Mouse (Mus musculus): ENCODE results near the gene Slc35c1. TPM values are rescaled to one million over a fixed set of nuclear protein-coding genes. Genes with fewer than 3 reads are reported as not detected.

The Slc35c1 gene
- polyA plus RNA-seq, 1 experiment, result 7.6 TPM

DNA sequence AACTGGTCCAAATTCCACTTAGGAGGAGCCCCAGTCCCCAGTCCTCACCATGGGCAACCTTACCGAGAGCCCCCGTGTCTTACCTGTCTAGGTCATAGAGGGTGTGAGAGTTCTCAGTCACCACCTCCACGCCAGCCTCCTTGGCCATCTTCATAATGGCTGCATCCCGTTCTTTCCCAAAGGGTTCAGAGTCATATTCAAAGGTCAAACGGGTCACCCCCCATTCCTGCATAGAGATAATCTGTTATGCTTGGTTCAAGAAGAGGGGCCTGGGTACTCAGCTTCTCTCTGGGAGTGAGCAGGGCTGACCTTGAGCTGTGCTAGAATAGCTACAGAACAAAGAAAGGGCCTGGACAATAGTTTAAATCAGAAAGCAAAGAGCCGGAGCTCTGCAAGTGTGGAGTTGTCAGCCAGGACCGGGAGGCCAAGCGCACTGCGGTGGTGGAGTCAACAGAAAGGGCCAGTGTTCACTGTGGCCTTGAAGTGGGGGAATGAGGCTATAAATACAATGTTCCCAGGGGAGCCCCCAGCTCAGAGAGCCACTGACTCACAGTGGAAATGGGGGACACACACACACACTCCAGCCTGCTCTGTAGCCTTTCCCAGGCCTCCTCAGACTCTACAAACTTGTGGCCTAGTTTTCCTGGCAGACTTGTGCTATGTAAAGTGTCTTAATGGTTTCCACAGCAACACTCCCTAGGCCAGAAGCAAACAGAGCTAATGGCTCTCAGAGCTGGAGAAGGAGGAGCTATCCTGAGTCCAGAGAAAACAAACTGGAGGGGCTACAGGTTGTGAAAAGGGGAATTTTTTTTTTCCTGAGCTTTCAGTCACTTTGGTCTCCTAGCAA is 35.7 kb downstream of the Slc35c1 start:
- Histone ChIP-seq H3K4me1 (ENCODE audit: control insufficient read depth, insufficient read depth, low read length) (peaks cover 10% of the 10 kb centered on the region), H3K27me3 (ENCODE audit: control insufficient read depth, insufficient read depth, low read length, poor library complexity, severe bottlenecking) (no peaks in the 10 kb centered on the region), H3K9ac (ENCODE audit: low read depth, poor library complexity, severe bottlenecking) (no peak overlapping the region), H3K9me3 (replicated peaks; ENCODE audit: control insufficient read depth, insufficient read depth, low read length, poor library complexity, severe bottlenecking) (no peaks in the 10 kb centered on the region), H3K36me3 (ENCODE audit: control insufficient read depth, insufficient read depth, low read length, poor library complexity, severe bottlenecking) (no peaks in the 10 kb centered on the region), H3K27ac (ENCODE audit: insufficient read depth, low read length) (peak overlapping the region; percentile 70), H3K4me3 (ENCODE audit: low read depth, low read length) (no peak overlapping the region)
- no peak for TF ChIP-seq EP300 (IDR thresholded peaks at IDR 0.05; ENCODE audit: insufficient read depth, low read depth, low read length)
- no peak for TF ChIP-seq CTCF (IDR thresholded peaks at IDR 0.05; ENCODE audit: low read depth, low read length)
- no peak for TF ChIP-seq POLR2A (IDR thresholded peaks at IDR 0.05; ENCODE audit: insufficient read depth, low read length)

- Histone ChIP-seq H3K36me3 (ENCODE audit: control insufficient read depth, insufficient read depth, low read length, poor library complexity, severe bottlenecking) (no peaks in the 10 kb centered on the region), H3K27me3 (ENCODE audit: control insufficient read depth, insufficient read depth, low read length, poor library complexity, severe bottlenecking) (no peaks in the 10 kb centered on the region)
- TF ChIP-seq CTCF (IDR thresholded peaks at IDR 0.05; ENCODE audit: low read depth, low read length), result no peak
- TF ChIP-seq POLR2A (IDR thresholded peaks at IDR 0.05; ENCODE audit: insufficient read depth, low read length), result no peak
- no peak for TF ChIP-seq EP300 (IDR thresholded peaks at IDR 0.05; ENCODE audit: insufficient read depth, low read depth, low read length)
These were observed 36.5 kb downstream of the Slc35c1 start for GRCm38 (mm10) chr2:92423702-92424461.

GRCm38 (mm10) chr2:92423156-92423555 is 37.2 kb downstream of the Slc35c1 start:
- H3K9ac ChIP-seq (ENCODE audit: low read depth, poor library complexity, severe bottlenecking), result no peak overlapping the region
- H3K9me3 ChIP-seq (replicated peaks; ENCODE audit: control insufficient read depth, insufficient read depth, low read length, poor library complexity, severe bottlenecking), result no peaks in the 10 kb centered on the region
- H3K4me1 ChIP-seq (ENCODE audit: control insufficient read depth, insufficient read depth, low read length), result peaks cover 5% of the 10 kb centered on the region
- no peaks in the 10 kb centered on the region for H3K36me3 ChIP-seq (ENCODE audit: control insufficient read depth, insufficient read depth, low read length, poor library complexity, severe bottlenecking)
- H3K27me3 ChIP-seq (ENCODE audit: control insufficient read depth, insufficient read depth, low read length, poor library complexity, severe bottlenecking), result no peaks in the 10 kb centered on the region
- no peak overlapping the region for H3K27ac ChIP-seq (ENCODE audit: insufficient read depth, low read length)
- TF ChIP-seq EP300 (IDR thresholded peaks at IDR 0.05; ENCODE audit: insufficient read depth, low read depth, low read length) (no peak), POLR2A (IDR thresholded peaks at IDR 0.05; ENCODE audit: insufficient read depth, low read length) (no peak)
- H3K4me3 ChIP-seq (ENCODE audit: low read depth, low read length), result no peak overlapping the region

More at GRCm38 (mm10) chr2:92423702-92424461, 36.5 kb downstream of the Slc35c1 start:
- Histone ChIP-seq H3K9ac (ENCODE audit: low read depth, poor library complexity, severe bottlenecking) (no peak overlapping the region), H3K4me1 (ENCODE audit: control insufficient read depth, insufficient read depth, low read length) (peaks cover 5% of the 10 kb centered on the region), H3K4me3 (ENCODE audit: low read depth, low read length) (no peak overlapping the region), H3K27ac (ENCODE audit: insufficient read depth, low read length) (peak overlapping the region; percentile 70), H3K9me3 (replicated peaks; ENCODE audit: control insufficient read depth, insufficient read depth, low read length, poor library complexity, severe bottlenecking) (no peaks in the 10 kb centered on the region)

- TF ChIP-seq CTCF (IDR thresholded peaks at IDR 0.05; ENCODE audit: low read depth, low read length) (peak; percentile 15), EP300 (IDR thresholded peaks at IDR 0.05; ENCODE audit: insufficient read depth, low read depth, low read length) (no peak)
- Histone ChIP-seq H3K9ac (ENCODE audit: low read depth, poor library complexity, severe bottlenecking) (no peak overlapping the region), H3K9me3 (replicated peaks; ENCODE audit: control insufficient read depth, insufficient read depth, low read length, poor library complexity, severe bottlenecking) (no peaks in the 10 kb centered on the region), H3K27ac (ENCODE audit: insufficient read depth, low read length) (no peak overlapping the region), H3K27me3 (ENCODE audit: control insufficient read depth, insufficient read depth, low read length, poor library complexity, severe bottlenecking) (no peaks in the 10 kb centered on the region), H3K36me3 (ENCODE audit: control insufficient read depth, insufficient read depth, low read length, poor library complexity, severe bottlenecking) (no peaks in the 10 kb centered on the region), H3K4me1 (ENCODE audit: control insufficient read depth, insufficient read depth, low read length) (peaks cover 2% of the 10 kb centered on the region), H3K4me3 (ENCODE audit: low read depth, low read length) (no peak overlapping the region)
These were observed 37.8 kb downstream of the Slc35c1 start for GRCm38 (mm10) chr2:92422388-92423135.

DNA sequence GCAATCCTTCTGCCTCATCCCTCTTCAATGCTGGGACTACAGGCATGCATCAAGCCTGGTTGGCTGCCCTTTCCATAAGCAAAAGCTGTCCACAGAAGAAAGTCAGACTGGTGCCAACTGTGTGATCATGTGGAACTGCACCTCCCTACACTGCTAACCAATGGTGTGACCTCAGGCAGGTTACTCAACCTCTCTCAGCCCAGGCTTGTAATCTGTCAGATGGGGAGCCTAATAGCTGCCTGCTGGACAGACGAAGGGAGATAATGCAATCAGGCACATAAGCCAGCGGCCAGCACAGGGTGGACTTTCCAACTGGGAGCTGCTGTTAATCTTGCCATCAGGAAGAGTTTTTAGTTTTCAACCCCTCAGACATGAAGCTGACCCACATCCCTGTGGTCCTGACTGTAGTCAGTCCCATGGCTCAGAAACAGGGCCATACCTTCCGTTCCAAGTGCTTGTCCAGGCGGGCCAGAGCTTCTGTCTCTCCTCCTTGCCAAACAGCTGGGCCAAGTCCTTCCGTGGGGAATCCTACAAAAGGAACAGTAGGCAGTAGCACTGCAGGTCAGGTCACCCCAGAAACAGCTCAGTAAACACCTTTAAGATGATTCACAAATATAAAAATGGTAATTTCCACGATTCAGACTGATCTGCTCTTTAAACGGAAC is 38.5 kb downstream of the Slc35c1 start:
- Histone ChIP-seq H3K27ac (ENCODE audit: insufficient read depth, low read length) (no peak overlapping the region), H3K4me1 (ENCODE audit: control insufficient read depth, insufficient read depth, low read length) (peaks cover 2% of the 10 kb centered on the region), H3K4me3 (ENCODE audit: low read depth, low read length) (no peak overlapping the region), H3K9me3 (replicated peaks; ENCODE audit: control insufficient read depth, insufficient read depth, low read length, poor library complexity, severe bottlenecking) (no peaks in the 10 kb centered on the region), H3K36me3 (ENCODE audit: control insufficient read depth, insufficient read depth, low read length, poor library complexity, severe bottlenecking) (no peaks in the 10 kb centered on the region), H3K9ac (ENCODE audit: low read depth, poor library complexity, severe bottlenecking) (no peak overlapping the region), H3K27me3 (ENCODE audit: control insufficient read depth, insufficient read depth, low read length, poor library complexity, severe bottlenecking) (no peaks in the 10 kb centered on the region)
- no peak for TF ChIP-seq CTCF (IDR thresholded peaks at IDR 0.05; ENCODE audit: low read depth, low read length)
- no peak for TF ChIP-seq EP300 (IDR thresholded peaks at IDR 0.05; ENCODE audit: insufficient read depth, low read depth, low read length)
- no peak for TF ChIP-seq POLR2A (IDR thresholded peaks at IDR 0.05; ENCODE audit: insufficient read depth, low read length)
